Mouse (Mus musculus) CH12.LX (cell line): ENCODE data around the gene Cdyl. TPM values are rescaled to one million over a fixed set of nuclear protein-coding genes. Genes with fewer than 3 reads are reported as not detected.

Experiments
- DNase-seq: peaks from one replicate; pipeline ENCODE4 v3.0.0-alpha.2; 2013; ENCODE audit errors: extremely low read depth
- H3K27ac ChIP-seq: 2 replicates; pipeline ENCODE4 v1.5.1; 2012; ENCODE audit warnings: low read depth, mild to moderate bottlenecking, control low read depth, moderate library complexity; ENCODE audit not compliant: insufficient read depth
- H3K27me3 ChIP-seq: replicated peaks from 2 replicates; pipeline ENCODE3; 2012; ENCODE audit warnings: inconsistent platforms
- H3K36me3 ChIP-seq, 2 experiments: replicated peaks in 1 of 2; 2 replicates each; pipeline versions ENCODE3 to v1.6.1; 2012; ENCODE audit warnings: inconsistent platforms in 1 of 2, low read length in 1 of 2, mild to moderate bottlenecking in 1 of 2, mixed read lengths in 1 of 2, moderate library complexity in 1 of 2; ENCODE audit not compliant: control insufficient read depth in 1 of 2, insufficient read depth in 1 of 2
- H3K4me1 ChIP-seq, 2 experiments: 2 replicates each; pipeline ENCODE4 v1.6.1; 2012; ENCODE audit warnings: inconsistent platforms in 1 of 2, moderate library complexity in 1 of 2; ENCODE audit not compliant: insufficient read depth in 2 of 2, control insufficient read depth in 1 of 2
- H3K4me2 ChIP-seq: 2 replicates; pipeline ENCODE4 v1.6.1; 2012; ENCODE audit warnings: low read depth, mild to moderate bottlenecking, control low read depth; ENCODE audit not compliant: poor library complexity, insufficient read depth, severe bottlenecking
- H3K4me3 ChIP-seq, 3 experiments: fragments of 150-350 bp in 1 of 3; sonication (generic) in 1 of 3; replicated peaks in 1 of 3; 2 replicates each; pipeline versions ENCODE3 to v1.5.1; 2011 to 2012; ENCODE audit warnings: low read depth in 2 of 3, low read length in 2 of 3, mild to moderate bottlenecking in 2 of 3, moderate library complexity in 2 of 3, control low read depth in 1 of 3, improper control_type of control experiment in 1 of 3, inconsistent platforms in 1 of 3, mixed read lengths in 1 of 3; ENCODE audit not compliant: poor library complexity in 1 of 3
- H3K79me2 ChIP-seq: replicated peaks from 2 replicates; pipeline ENCODE4 v1.6.1; 2012; ENCODE audit warnings: mild to moderate bottlenecking, moderate library complexity; ENCODE audit not compliant: control insufficient read depth, poor library complexity, insufficient read depth, severe bottlenecking; ENCODE audit errors: extremely low read depth
- H3K9ac ChIP-seq: 2 replicates; pipeline ENCODE4 v1.6.1; 2012; ENCODE audit warnings: low read depth, mild to moderate bottlenecking, control low read depth, moderate library complexity; ENCODE audit not compliant: insufficient read depth
- H3K9me3 ChIP-seq: replicated peaks from 2 replicates; pipeline ENCODE3; 2012; ENCODE audit warnings: low read length, inconsistent platforms, mixed read lengths
- CHD1 ChIP-seq: IDR thresholded peaks from 2 replicates; pipeline ENCODE4 v1.6.1; 2012; ENCODE audit warnings: low read depth, low read length, improper control_type of control experiment, inconsistent platforms
- CTCF ChIP-seq, 2 experiments: IDR thresholded peaks in 1 of 2; conservative IDR thresholded peaks in 1 of 2; 2 replicates each; pipeline ENCODE4 v1.5.1; 2011 to 2012; ENCODE audit warnings: low read depth in 2 of 2, low read length in 2 of 2, improper control_type of control experiment in 1 of 2, inconsistent platforms in 1 of 2, mild to moderate bottlenecking in 1 of 2, moderate library complexity in 1 of 2
- E2F4 ChIP-seq: IDR thresholded peaks from 2 replicates; pipeline ENCODE4 v1.6.1; 2011; ENCODE audit warnings: low read depth, low read length, improper control_type of control experiment; ENCODE audit not compliant: insufficient replicate concordance
- JUN ChIP-seq: IDR thresholded peaks from 2 replicates; pipeline ENCODE4 v1.6.1; 2011; ENCODE audit warnings: low read depth, mild to moderate bottlenecking, low read length, improper control_type of control experiment, moderate library complexity; ENCODE audit not compliant: insufficient read depth
- JUND ChIP-seq: conservative IDR thresholded peaks from 2 replicates; pipeline ENCODE4 v1.6.1; 2011; ENCODE audit warnings: low read depth, low read length, improper control_type of control experiment
- MAFK ChIP-seq: IDR thresholded peaks from 2 replicates; pipeline ENCODE4 v1.6.1; 2011; ENCODE audit warnings: low read length, improper control_type of control experiment; ENCODE audit not compliant: insufficient replicate concordance
- MAZ ChIP-seq: IDR thresholded peaks from 2 replicates; pipeline ENCODE4 v1.6.1; 2012; ENCODE audit warnings: low read depth, mild to moderate bottlenecking, inconsistent platforms, low read length, improper control_type of control experiment, moderate library complexity
- MEF2A ChIP-seq: IDR thresholded peaks from 2 replicates; pipeline ENCODE4 v1.6.1; 2014; ENCODE audit warnings: low read depth, mild to moderate bottlenecking, inconsistent platforms, low read length, improper control_type of control experiment, borderline replicate concordance
- MXI1 ChIP-seq: IDR thresholded peaks from 2 replicates; pipeline ENCODE4 v1.6.1; 2011; ENCODE audit warnings: mild to moderate bottlenecking, low read depth, low read length, improper control_type of control experiment
- NRF1 ChIP-seq: IDR thresholded peaks from 2 replicates; pipeline ENCODE4 v1.6.1; 2014; ENCODE audit warnings: low read depth, mild to moderate bottlenecking, inconsistent platforms, low read length, improper control_type of control experiment, moderate library complexity
- PAX5 ChIP-seq: IDR thresholded peaks from 2 replicates; pipeline ENCODE4 v1.6.1; 2012; ENCODE audit warnings: low read length, inconsistent platforms, mixed read lengths
- POLR2A ChIP-seq: IDR thresholded peaks from 2 replicates; pipeline ENCODE4 v1.6.1; 2011; ENCODE audit warnings: low read depth, mild to moderate bottlenecking, improper control_type of control experiment, low read length
- RAD21 ChIP-seq: IDR thresholded peaks from 2 replicates; pipeline ENCODE4 v1.6.1; 2011; ENCODE audit warnings: low read depth, mild to moderate bottlenecking, low read length, improper control_type of control experiment, moderate library complexity
- SIN3A ChIP-seq: IDR thresholded peaks from 2 replicates; pipeline ENCODE4 v1.6.1; 2012; ENCODE audit warnings: low read length, improper control_type of control experiment, inconsistent platforms
- SMC3 ChIP-seq: IDR thresholded peaks from 2 replicates; pipeline ENCODE4 v1.6.1; 2011; ENCODE audit warnings: low read depth, low read length, improper control_type of control experiment
- TCF12 ChIP-seq: IDR thresholded peaks from 2 replicates; pipeline ENCODE4 v1.6.1; 2014; ENCODE audit warnings: low read depth, mild to moderate bottlenecking, inconsistent platforms, low read length, improper control_type of control experiment
- ZC3H11A ChIP-seq: IDR thresholded peaks from 2 replicates; pipeline ENCODE4 v1.6.1; 2012; ENCODE audit warnings: low read depth, mild to moderate bottlenecking, inconsistent platforms, low read length, improper control_type of control experiment
- ZNF384 ChIP-seq: IDR thresholded peaks from 2 replicates; pipeline ENCODE4 v1.6.1; 2012; ENCODE audit warnings: low read depth, low read length, improper control_type of control experiment, inconsistent platforms
- dilution Hi-C: fragments of 300-500 bp; cut with MboI; formaldehyde crosslinking; loops from 2 replicates; pipeline ENCODE4 v1.14.3; 2020; ENCODE audit warnings: low sequenced_read_pairs; ENCODE audit not compliant: extremely low pct_unique_long_range_greater_than_20kb, extremely low pct_ligation_motif_present
- in situ Hi-C: fragments of 300-500 bp; cut with MboI; formaldehyde crosslinking; loops from 3 replicates; pipeline ENCODE4 v1.14.3; 2019; ENCODE audit warnings: low sequenced_read_pairs, low pct_ligation_motif_present, low pct_unique_long_range_greater_than_20kb, mixed read lengths
- polyA plus RNA-seq: library from polyadenylated mRNA; unstranded; fragments of >175 nt; gene quantifications from 2 replicates; pipeline ENCODE4 v1.2.1, GENCODE M21; 2012; ENCODE audit warnings: low read depth; ENCODE audit not compliant: insufficient read length
- total RNA-seq, 2 experiments: library from RNA; depleted of rRNA; stranded (reverse); fragments of 300-350 nt in 1 of 2; fragments of >200 nt in 1 of 2; gene quantifications; 2 replicates each; pipeline ENCODE4 v1.2.3; 2012 to 2014

The Cdyl gene
- total and polyA plus RNA-seq, 3 experiments: 5.7 to 9.1 (median 8.3) TPM

DNA sequence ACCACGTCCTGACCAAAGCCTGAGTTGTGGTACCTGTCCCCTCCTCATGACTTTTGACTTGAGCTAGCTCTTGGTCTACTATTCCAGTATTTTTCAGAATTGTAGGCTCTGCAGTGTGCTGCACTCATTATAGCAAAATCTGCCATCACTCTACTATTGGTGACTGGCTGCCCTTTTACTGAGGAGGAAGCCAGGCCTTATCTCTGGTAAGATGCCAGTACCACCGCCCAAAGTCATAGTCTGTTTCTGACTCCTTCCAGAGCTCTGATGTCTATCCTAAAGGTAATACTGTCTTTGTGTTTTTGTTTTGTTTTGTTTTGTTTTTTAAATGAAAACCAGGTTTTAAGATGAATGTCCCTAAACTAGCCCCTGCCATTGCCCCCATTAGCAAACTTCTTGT lies 166.0 kb downstream of the Cdyl start:
- no peak for DNase-seq
- Histone ChIP-seq H3K4me2 (no peak overlapping the region), H3K4me1 (peaks cover 5 to 33% of the 10 kb centered on the region in 2 experiments), H3K27ac (no peak overlapping the region), H3K79me2 (peaks cover 11% of the 10 kb centered on the region), H3K9me3 (no peaks in the 10 kb centered on the region), H3K4me3 (no peak overlapping the region), H3K27me3 (no peaks in the 10 kb centered on the region), H3K9ac (no peak overlapping the region), H3K36me3 (peaks cover 16 to 52% of the 10 kb centered on the region in 2 experiments)
- dilution Hi-C loops (no loop called here), in situ Hi-C loops (no loop called here)
- TF ChIP-seq CHD1 (no peak), MXI1 (no peak), MAFK (no peak), ZC3H11A (no peak), JUND (no peak), ZNF384 (no peak), SMC3 (no peak), CTCF (conservative IDR thresholded peaks at IDR 0.05 in 1 of 2, IDR thresholded peaks at IDR 0.05 in 1 of 2; ENCODE audit: low read depth in 2 of 2, low read length in 2 of 2) (no peak), TCF12 (no peak), NRF1 (no peak)

DNA sequence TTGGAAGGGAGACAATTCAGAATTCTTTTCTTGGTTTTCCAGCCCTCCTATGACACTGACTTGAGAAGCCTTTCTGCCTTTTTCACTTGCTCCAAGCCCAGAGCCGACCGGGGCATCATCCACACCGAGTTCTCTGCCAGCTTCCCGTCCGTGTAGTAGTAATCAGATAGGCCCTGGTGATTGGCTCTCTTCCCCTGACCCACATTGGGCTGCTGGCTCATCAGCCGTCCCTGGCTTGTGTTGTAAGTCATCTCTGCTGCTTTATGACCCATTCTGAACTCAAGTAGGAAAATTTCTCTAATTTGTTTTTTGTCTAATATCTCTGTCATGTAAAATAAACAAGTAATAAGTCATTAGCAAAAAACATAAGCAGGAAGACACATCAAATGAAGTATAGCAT lies 173.0 kb downstream of the Cdyl start:
- peaks cover 3% of the 10 kb centered on the region for H3K9me3 ChIP-seq
- DNase-seq: no peak
- H3K4me1 ChIP-seq: peaks cover 8% of the 10 kb centered on the region in 2 experiments; a peak in 3 of 4 replicates
- no peak overlapping the region for H3K27ac ChIP-seq
- no peak overlapping the region for H3K9ac ChIP-seq
- in situ Hi-C loops (no loop called here), dilution Hi-C loops (no loop called here)
- H3K4me3 ChIP-seq: no peak overlapping the region
- no peak overlapping the region for H3K4me2 ChIP-seq
- H3K36me3 ChIP-seq: peaks cover 3 to 35% of the 10 kb centered on the region in 2 experiments
- TF ChIP-seq MEF2A: no peak
- TF ChIP-seq JUN: no peak
- no peak for TF ChIP-seq RAD21
- TF ChIP-seq TCF12: no peak
- TF ChIP-seq MAZ: no peak
- no peak for TF ChIP-seq E2F4
- no peak for TF ChIP-seq CHD1
- no peak for TF ChIP-seq PAX5
- TF ChIP-seq POLR2A: no peak
- TF ChIP-seq SIN3A: no peak
- TF ChIP-seq NRF1: no peak
- TF ChIP-seq, all 38 proteins: peak for 0
- H3K27me3 ChIP-seq: no peaks in the 10 kb centered on the region
- peaks cover 19% of the 10 kb centered on the region for H3K79me2 ChIP-seq
